Mouse (Mus musculus): ENCODE data around the gene Snupn.
"Not testable (repeated sequence)": the region's sequence is repeated elsewhere in the genome, so short reads cannot be mapped to it uniquely, and the experiment has no call there.

- not testable (repeated sequence) for TF ChIP-seq TCF12 (IDR thresholded peaks at IDR 0.05; ENCODE audit: insufficient read depth, poor library complexity, severe bottlenecking); MYOG (IDR thresholded peaks at IDR 0.05; ENCODE audit: control insufficient read depth in 1 of 3, insufficient read depth in 1 of 3, insufficient read length in 2 of 3, low read depth in 2 of 3); POLR2A (IDR thresholded peaks at IDR 0.05; ENCODE audit: insufficient read length, low read depth); USF1 (IDR thresholded peaks at IDR 0.05; ENCODE audit: low read depth); MAX (IDR thresholded peaks at IDR 0.05; ENCODE audit: low read depth); POLR2AphosphoS2 (IDR thresholded peaks at IDR 0.05; ENCODE audit: insufficient read length, low read depth); REST (IDR thresholded peaks at IDR 0.05; ENCODE audit: insufficient read depth, insufficient read length); E2F4 (IDR thresholded peaks at IDR 0.05; ENCODE audit: insufficient read depth); CEBPB (IDR thresholded peaks at IDR 0.05; ENCODE audit: insufficient read depth, poor library complexity, severe bottlenecking)
Observed at GRCm38 (mm10) chr9:56997206-56997605, 46.5 kb downstream of the Snupn start.
